Mouse (Mus musculus): ENCODE measurements around the gene Ctrb1.
A peak's percentile ranks its signal among the peaks of the same experiment; 100 is the strongest.

Ctrb1 gene

DNA sequence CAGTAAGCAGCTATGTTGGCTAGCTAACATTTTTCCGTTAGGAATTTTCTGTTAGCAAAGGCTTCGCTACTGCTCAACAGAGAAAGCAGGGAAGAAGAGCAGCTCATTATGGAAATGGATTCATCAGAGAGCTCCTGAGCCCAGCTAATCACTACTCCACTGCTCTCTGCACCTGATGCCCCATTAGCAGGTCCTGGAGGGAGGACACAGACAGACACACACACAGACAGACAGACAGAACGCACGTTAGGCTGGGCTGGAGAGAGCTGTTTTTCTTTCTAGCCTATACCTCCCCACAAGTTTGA, 26.6 kb upstream of the Ctrb1 start:
- DNase-seq (ENCODE audit: low read depth, low spot score), result no peak

DNA sequence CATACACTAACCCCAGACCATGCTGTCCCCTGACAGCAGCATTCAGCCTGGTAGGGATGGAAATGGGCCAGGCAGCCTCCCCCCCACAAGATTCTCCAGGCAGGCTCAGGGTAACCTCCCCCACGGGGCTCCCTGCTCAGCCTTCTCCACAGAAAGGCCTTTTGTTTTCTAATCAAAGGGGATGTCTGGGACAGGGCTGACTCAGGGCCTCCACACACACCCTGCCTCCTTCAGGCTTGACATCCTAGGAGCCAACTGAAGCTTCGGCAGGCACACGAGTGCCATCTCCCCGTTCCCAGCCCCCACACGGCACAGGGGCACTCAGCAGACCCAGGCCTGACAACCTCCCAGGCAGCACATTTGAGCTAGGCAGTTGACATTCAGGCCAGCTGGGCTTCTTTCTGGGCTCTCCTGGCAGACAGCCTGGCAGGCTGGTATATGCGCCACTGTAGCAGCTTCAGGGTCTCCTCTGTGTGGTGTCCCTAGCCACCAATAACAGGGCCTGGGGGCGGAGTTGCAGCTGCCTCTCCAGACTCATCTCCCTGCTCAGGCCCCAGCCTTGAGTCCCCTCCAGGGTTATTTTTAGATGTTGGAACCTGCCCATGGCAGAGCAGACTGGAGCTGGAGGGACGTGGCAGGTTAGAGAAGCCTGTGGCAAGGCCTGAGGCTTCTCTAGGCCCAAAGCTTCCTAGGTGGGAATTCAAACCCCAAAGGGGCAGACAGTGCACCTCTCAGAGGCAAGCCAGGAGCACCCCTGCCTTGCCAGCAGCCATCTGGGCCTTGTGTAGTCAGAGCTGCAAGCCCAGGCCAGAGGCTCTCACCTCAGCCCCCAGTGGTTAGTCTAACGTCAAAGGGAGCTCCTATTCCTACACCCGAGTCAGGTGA, 26.0 kb upstream of the Ctrb1 start:
- DNase-seq (ENCODE audit: low read depth, low spot score), result no peak

DNA sequence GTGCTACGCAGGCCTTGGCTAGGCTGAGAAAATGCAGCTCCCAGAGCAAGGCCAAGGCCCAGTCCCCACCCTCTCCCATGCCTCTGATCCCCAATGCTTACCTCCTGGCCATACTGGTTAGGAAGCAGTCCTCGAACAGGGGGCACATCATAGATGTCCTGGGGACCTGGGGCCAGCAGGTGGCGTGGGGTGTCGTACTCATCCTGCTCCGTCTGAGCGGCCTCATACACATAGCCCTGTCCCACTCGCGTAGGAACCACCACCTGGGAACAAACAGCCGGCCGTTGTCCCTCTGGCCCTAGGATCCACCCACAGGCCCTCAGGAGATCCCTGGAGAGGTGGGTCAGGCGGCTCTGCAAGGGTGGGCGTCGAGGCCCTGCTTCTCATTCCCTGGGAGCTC, 24.7 kb upstream of the Ctrb1 start:
- no peak for DNase-seq (ENCODE audit: low read depth, low spot score)

- DNase-seq (ENCODE audit: low read depth, low spot score), result no peak
Measured at GRCm38 (mm10) chr8:111714295-111714694, 23.5 kb upstream of the Ctrb1 start.

GRCm38 (mm10) chr8:111713817-111714216, 23.0 kb upstream of the Ctrb1 start:
- DNase-seq (ENCODE audit: low read depth, low spot score), result no peak

DNA sequence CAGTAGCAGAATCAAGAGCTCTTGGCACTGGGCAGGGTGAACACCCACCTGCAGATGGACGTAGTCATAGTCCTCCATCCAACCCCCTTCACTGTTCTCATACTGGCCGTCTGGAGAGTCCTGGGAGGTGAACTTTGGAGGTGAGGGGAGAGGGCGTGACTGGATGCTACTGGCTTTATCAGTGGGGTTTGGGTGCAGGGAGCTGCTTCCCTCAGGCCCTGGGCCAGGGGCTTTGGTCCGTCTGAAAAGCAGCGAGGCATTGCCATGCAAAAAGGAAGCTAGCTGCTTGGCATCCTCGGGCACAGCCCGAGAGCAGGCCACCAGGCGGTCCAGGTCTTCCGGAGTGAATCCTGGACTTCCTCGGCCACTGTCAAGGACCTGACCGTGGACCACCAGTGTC, 22.5 kb upstream of the Ctrb1 start:
- no peak for DNase-seq (ENCODE audit: low read depth, low spot score)

DNA sequence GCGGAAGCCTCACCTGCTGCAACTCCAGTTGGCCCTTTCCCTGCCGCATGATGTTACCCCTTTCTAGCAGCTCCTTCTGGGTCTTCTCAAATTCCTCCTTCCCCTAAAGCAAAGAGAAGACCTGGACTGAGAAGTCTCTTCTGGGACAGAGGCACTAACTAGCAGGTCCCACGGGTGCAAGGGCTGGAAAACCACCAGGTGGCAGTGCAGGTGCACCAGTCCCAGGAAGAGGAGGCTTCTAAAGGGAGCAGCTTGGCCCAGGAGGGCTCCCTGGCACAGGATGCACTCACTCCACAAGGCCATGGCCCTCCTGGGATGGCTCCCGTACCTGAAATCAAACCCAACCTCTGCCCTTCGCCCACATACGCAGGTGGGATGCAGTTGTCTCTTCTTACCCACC, 21.8 kb upstream of the Ctrb1 start:
- peak; percentile 54 for DNase-seq (ENCODE audit: low read depth, low spot score)

- no peak for DNase-seq (ENCODE audit: low read depth, low spot score)
Measured at GRCm38 (mm10) chr8:111712135-111712534, 21.3 kb upstream of the Ctrb1 start.

GRCm38 (mm10) chr8:111710777-111711485, 20.1 kb upstream of the Ctrb1 start:
- no peak for DNase-seq (ENCODE audit: low read depth, low spot score)

- no peak for DNase-seq (ENCODE audit: low read depth, low spot score)
Measured at GRCm38 (mm10) chr8:111709223-111709622, 18.4 kb upstream of the Ctrb1 start.

GRCm38 (mm10) chr8:111708265-111708664, 17.5 kb upstream of the Ctrb1 start:
- DNase-seq (ENCODE audit: low read depth, low spot score), result no peak

DNA sequence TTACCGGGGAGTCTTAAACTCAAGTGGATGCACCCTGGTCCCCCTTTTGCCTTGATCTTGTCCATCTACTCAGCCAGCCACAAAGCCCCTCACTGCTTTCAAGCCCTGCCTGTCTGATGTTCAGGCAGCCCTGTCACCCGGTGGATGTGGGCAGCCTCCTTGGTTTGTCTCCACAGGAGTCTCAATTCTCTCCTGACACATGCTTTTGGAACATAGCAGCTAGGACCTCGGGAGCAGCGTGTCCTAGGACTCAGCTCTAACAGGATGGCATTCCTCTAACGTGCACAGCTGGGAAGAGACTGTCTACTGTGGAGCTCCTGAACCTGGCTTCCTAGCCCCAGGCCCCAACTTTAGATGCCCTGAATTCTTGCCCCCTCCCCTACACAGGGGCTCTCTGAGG, 14.9 kb upstream of the Ctrb1 start:
- DNase-seq (ENCODE audit: low read depth, low spot score), result no peak

- no peak for DNase-seq (ENCODE audit: low read depth, low spot score)
Measured at GRCm38 (mm10) chr8:111705222-111705621, 14.4 kb upstream of the Ctrb1 start.

DNA sequence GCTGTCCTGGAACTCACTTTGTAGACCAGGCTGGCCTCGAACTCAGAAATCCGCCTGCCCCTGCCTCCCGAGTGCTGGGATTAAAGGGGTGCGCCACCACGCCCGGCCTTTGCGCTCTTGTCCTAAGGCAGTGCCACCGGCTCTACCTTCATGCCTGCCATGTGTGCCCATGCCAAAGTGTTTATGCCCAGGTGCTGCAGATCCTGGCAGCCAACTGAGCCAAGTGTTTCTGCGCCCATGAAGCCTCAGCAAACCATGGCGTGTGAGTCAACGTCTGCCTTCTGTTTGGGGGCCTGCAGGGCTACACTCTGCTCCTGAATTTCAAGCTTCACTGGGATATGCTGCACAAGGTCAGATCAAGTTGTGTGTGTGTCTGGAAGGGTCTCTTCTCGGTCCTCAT, 13.8 kb upstream of the Ctrb1 start:
- DNase-seq (ENCODE audit: low read depth, low spot score), result no peak

DNA sequence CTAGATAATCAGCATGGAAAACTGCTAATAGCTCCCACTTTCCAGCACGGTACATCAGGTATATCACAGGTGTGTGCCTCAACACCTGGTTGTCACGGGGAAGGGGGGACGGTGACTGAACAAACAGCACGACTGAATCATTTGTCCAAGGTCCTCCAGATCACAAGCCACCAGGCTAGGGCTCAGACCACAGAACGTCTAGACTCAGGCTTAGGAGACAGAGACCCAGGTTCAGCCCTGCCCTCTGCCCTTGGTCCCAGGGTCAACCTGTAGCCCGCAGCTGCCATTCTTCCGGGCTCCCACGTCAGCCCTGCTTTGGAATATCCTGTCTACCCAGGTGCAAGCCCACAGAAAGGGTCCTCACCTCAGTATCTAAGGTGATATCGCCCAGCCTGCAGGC, 10.6 kb upstream of the Ctrb1 start:
- DNase-seq (ENCODE audit: low read depth, low spot score), result no peak

DNA sequence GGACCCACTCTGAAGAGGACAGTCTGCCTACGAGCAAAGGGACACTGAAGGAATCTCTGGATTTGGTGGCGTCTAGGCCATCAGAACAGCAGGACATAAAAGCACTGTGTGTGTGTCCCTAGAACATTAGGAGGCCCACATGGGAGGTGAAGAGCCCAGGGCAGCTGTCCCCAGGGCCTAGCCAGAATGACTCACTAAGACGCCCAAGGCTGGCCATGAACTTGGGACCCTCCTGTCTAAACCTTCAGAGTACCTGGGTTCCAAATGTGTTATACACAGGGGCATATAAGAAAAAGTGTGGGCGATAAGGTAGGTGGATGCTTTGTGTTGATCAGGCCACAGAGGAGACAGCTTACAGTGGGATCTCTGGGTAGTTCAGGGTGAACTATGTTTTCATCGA, 9.9 kb upstream of the Ctrb1 start:
- DNase-seq (ENCODE audit: low read depth, low spot score), result no peak

DNA sequence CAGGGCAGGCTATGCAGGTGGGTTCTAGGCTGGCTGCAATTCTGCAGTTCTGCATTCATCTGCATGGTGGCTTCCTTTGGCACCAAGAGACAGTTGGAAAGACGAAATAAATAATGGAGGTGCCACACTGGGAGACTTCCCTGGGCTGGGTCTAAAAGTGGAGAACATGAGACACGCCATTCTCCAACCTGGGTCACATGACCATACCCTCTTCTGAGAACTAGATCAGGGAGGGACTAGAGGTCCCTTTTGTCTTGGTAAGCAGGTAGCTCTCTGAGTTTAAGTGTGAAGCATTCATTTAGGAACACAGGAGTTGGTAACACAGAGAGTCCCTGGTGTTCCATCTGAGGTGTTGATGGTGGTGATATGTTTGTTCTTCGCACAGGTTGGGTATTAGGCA, 9.4 kb upstream of the Ctrb1 start:
- no peak for DNase-seq (ENCODE audit: low read depth, low spot score)

- no peak for DNase-seq (ENCODE audit: low read depth, low spot score)
Measured at GRCm38 (mm10) chr8:111699035-111699434, 8.2 kb upstream of the Ctrb1 start.

GRCm38 (mm10) chr8:111697655-111698054, 6.8 kb upstream of the Ctrb1 start:
- DNase-seq (ENCODE audit: low read depth, low spot score), result no peak

DNA sequence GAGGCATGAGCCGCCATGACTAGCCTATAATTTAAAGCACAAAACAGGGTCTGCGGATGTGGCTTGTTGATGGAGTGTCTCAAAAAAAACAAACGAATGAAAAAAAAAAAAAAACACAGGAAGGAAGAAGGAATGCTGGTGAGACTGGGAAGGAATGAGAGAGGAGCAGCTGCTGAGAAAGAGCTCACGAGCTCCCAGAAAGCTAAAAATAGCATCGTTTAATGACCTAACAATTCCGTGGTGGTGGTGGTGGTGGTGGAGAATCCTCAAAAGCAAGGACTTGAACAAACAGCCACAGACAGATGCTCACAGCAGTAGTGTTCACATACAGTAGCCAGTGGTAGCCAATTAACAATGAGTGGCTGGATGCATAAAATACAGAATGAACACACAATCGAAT, 4.6 kb upstream of the Ctrb1 start:
- no peak for DNase-seq (ENCODE audit: low read depth, low spot score)

GRCm38 (mm10) chr8:111693261-111693741, 2.5 kb upstream of the Ctrb1 start:
- DNase-seq (ENCODE audit: low read depth, low spot score), result no peak

- DNase-seq (ENCODE audit: low read depth, low spot score), result no peak
Measured at GRCm38 (mm10) chr8:111686881-111687280, 3.9 kb downstream of the Ctrb1 start.

DNA sequence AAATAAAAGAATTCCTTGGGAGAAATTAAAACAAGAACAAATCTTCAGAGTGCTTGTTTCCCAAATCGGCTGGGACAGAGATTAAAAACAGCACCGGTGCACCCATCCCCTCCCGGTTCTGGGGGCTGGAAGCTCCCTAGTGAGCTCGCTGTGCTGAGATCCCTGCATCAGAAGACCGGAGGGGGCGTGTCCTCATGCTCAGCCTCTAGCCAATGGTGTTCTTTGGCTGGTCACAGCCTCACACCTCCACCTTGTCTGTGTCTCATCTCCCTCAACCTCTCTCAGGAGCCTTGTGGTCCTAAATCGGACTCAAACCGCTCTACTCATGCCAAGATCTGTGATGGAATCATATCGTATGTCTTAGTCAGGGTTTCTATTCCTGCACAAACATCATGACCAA, 8.3 kb downstream of the Ctrb1 start:
- no peak for DNase-seq (ENCODE audit: low read depth, low spot score)
